Mouse (Mus musculus) heart, embryonic 10.5 days (tissue): ENCODE measurements around the gene Adk. TPM values are rescaled to one million over a fixed set of nuclear protein-coding genes. Genes with fewer than 3 reads are reported as not detected.

Experiments
- DNase-seq: peaks from one replicate; pipeline ENCODE4 v3.0.0-alpha.2; 2017; ENCODE audit warnings: low spot score
- H3K27ac ChIP-seq: fragments of 300-500 bp; sonication (generic); 2 replicates; pipeline ENCODE4 v1.5.1; 2016; ENCODE audit warnings: mild to moderate bottlenecking
- H3K27me3 ChIP-seq: fragments of 300-500 bp; sonication (generic); 2 replicates; pipeline ENCODE4 v1.6.1; 2016; ENCODE audit warnings: mild to moderate bottlenecking; ENCODE audit not compliant: poor library complexity, insufficient read depth, severe bottlenecking
- H3K36me3 ChIP-seq: fragments of 300-500 bp; sonication (generic); 2 replicates; pipeline ENCODE4 v1.6.1; 2016; ENCODE audit warnings: mild to moderate bottlenecking, moderate library complexity
- H3K4me1 ChIP-seq: fragments of 300-500 bp; sonication (generic); 2 replicates; pipeline ENCODE4 v1.6.1; 2016; ENCODE audit warnings: mild to moderate bottlenecking
- H3K4me3 ChIP-seq: fragments of 300-500 bp; sonication (generic); 2 replicates; pipeline ENCODE4 v1.5.1; 2016; ENCODE audit warnings: mild to moderate bottlenecking, moderate library complexity
- H3K9me3 ChIP-seq: fragments of 300-500 bp; sonication (generic); 2 replicates; pipeline ENCODE4 v1.6.1; 2016; ENCODE audit warnings: mild to moderate bottlenecking, moderate library complexity
- WGBS: fragments of 180-500 bp; shearing (Covaris S2); methylation state at CpG from one replicate; pipeline ENCODE4 v1.1.7; 2016; 5-methylcytosine and 5-hydroxymethylcytosine counted together
- polyA plus RNA-seq: library from polyadenylated mRNA; unstranded; fragments of >200 nt; fragmentation: Nextera tagmentation; extraction: Ambion mirVana; gene quantifications from 2 replicates; pipeline ENCODE4 v1.2.1, GENCODE M21; 2016

Gene Adk
- polyA plus RNA-seq, 1 experiment from 2014 or later, result 275 TPM

DNA sequence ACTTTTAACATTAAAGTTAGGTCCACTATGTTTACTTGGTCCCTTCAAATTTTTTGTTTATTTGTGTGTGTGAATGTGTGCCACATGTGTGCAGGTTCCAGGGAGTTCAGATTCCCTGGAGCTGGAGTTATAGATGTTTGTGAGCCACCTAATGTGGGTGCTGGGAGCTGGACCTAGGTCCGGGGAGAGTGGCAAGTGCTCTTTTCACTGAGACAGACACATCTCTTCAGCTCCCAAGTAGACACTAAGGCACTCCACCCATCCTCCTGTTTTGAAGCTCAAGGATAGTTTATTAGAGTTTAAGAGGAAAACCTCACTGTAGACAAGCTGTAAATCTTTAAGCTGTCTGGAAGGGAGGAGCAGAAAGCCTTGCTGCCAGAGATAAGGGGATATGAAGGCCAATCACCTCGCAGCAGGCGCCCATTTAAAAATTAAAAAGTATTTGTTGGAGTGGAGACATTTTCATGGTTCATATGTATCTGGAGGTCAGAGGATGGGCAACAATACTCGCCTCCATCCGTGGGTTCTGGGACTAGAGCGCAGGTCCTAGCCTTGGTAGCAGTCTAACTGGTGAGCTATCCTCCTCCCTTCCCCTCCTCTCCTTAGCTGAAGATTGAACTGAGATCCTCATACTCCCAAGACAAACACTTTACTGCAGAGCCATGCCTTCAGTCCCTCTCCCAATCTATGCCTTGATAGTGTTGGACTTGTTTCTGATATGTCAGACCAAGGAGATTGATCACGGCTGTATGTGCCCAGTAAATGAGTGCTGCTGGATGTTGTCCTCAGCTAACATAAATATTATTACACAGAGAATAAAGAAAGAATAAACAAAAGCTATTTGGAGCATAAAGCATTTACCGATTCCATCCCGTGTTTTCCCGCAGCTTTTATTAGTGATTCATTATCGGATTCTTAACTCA, 22.3 kb downstream of the Adk start:
- Histone ChIP-seq H3K9me3 (no peaks in the 10 kb centered on the region), H3K36me3 (no peaks in the 10 kb centered on the region), H3K4me3 (peak overlapping the region; percentile 74), H3K27ac (peak overlapping the region; percentile 96), H3K27me3 (no peaks in the 10 kb centered on the region), H3K4me1 (peaks cover 62% of the 10 kb centered on the region)
- 45% methylated on average over 11 of the region's 11 CpGs for WGBS
- no peak for DNase-seq

DNA sequence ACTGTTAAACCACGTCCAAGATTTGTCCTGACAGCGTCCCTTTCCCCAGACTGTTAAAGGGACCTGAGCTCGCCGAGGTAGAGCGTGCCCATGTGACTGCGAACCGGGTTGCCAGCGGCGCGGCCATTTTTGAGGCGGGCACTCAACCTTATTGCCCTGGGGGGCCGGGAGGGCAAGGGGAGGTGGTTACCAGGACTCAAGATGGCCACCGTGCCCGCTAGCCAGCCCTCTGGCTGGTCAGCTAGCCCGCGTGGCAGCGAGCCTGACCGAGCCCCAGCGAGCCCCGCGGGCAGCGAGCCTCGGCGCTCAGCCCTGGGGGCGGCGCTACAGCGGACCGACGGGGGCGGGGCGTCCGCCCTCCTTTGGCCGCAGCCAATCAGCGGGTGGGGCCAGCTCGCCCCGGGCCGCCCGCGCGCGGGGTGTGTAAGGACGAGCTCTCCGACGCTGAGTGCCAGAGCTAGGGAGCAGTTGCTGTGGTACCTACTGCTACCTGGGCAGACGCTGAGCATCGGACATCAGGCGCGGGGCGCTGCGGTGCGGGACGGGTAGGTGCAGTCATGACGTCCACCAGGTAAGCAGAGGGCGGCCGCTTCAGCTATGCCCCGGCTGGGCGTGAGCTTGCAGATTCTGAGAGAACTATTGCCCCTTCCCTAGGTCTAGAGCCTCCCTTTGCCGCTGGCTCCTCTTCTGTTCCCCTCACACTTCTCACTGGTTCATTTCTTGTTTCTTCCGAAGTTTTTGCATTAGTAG, 23.6 kb downstream of the Adk start:
- H3K27me3 ChIP-seq, result no peaks in the 10 kb centered on the region
- peaks cover 60% of the 10 kb centered on the region for H3K4me1 ChIP-seq
- WGBS, result under 1% methylated on average over 59 of the region's 59 CpGs

DNA sequence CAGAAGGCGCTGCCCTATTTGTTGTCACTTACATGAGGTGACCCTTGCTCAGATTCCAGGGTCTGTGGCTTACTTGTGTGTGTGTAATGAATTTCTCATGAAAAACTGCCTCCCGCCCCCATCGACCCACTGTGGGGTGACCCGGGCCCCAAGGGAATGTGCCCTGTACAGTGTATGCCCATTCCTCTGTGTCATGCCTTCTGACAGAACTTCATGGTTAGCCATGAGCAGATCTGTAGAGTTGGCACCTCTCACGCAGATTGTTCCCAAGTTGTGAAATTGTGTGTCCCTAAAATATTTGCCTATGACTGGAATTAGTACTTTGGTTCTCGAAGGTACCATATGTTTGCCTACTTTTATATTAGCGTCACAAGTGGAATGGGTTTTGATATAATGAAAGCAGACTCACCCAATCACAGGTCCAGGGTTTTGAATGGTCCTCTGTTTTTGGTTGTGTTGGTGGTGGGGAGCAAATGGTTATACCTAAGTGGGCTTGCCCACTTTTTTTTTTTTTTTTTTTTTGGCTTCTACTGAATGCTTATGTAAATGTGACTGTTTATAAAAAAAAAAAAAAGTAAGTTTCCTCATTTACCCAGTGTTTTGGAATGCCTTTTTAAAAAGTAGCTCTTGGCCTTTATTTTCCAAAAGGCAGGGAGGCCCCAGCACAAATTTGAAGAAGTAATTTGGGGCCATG, 24.3 kb downstream of the Adk start:
- WGBS, result 34% methylated on average over 7 of the region's 7 CpGs

More for the DNA sequence above, 23.6 kb downstream of the Adk start:
- peak; percentile 94 for DNase-seq
- H3K27ac ChIP-seq, result peak overlapping the region; percentile 96
- H3K4me3 ChIP-seq, result peak overlapping the region; percentile 74
- H3K9me3 ChIP-seq, result no peaks in the 10 kb centered on the region
- H3K36me3 ChIP-seq, result no peaks in the 10 kb centered on the region

DNA sequence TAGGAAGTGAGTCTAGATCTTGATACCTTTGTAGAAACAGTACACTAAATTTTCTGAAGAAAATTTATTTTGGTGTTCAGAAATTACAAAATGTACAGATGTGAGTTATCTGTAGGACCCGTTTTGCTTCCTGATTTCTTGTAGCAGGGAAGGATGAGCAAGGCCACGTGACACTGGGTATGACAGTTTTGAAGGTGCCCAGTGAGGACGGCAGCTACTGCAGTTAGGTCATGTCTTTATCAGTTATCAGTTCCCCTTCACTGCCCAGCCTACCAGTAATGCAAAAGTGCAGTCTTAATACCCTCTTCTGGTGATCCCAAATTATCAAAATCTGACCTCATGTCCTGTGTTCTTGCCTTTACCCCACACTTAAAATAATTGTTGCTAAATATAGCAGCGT, 25.6 kb downstream of the Adk start:
- Histone ChIP-seq H3K9me3 (no peaks in the 10 kb centered on the region), H3K27ac (peak overlapping the region; percentile 52; the same call in 1 of the 2 replicates), H3K4me3 (peak overlapping the region; percentile 74; the same call in 1 of the 2 replicates), H3K4me1 (peaks cover 73% of the 10 kb centered on the region), H3K27me3 (no peaks in the 10 kb centered on the region), H3K36me3 (no peaks in the 10 kb centered on the region)
- 27% methylated on average over 4 of the region's 4 CpGs for WGBS
- no peak for DNase-seq

More for the DNA sequence above, 24.3 kb downstream of the Adk start:
- H3K4me1 ChIP-seq, result peaks cover 60% of the 10 kb centered on the region
- no peaks in the 10 kb centered on the region for H3K36me3 ChIP-seq
- no peak for DNase-seq
- H3K27me3 ChIP-seq, result no peaks in the 10 kb centered on the region
- peak overlapping the region; percentile 96 for H3K27ac ChIP-seq
- peak overlapping the region; percentile 74 for H3K4me3 ChIP-seq
- H3K9me3 ChIP-seq, result no peaks in the 10 kb centered on the region

DNA sequence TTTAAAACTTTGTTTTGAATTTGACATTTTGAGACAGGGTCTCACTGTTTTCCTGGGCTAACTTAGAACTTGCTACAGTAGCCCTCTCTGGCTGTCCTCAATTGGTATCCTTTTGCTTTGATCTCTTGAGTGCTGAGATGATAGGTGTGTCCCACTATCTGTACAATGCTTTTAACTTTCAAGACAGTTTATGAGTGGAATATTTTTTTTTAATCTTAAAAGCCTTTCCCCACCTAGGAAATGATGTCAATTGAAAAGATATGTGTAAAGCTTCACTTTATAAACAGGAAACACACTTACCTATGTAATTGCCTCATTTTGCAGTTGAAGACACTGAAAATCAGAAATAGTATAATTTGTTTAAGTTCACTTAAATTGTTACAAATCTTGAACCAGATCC, 26.1 kb downstream of the Adk start:
- H3K36me3 ChIP-seq, result no peaks in the 10 kb centered on the region
- peak overlapping the region; percentile 19; the same call in 1 of the 2 replicates for H3K4me3 ChIP-seq
- peaks cover 76% of the 10 kb centered on the region for H3K4me1 ChIP-seq
- no peaks in the 10 kb centered on the region for H3K9me3 ChIP-seq
- DNase-seq, result no peak
- peak overlapping the region; percentile 52; the same call in 1 of the 2 replicates for H3K27ac ChIP-seq
- H3K27me3 ChIP-seq, result no peaks in the 10 kb centered on the region

DNA sequence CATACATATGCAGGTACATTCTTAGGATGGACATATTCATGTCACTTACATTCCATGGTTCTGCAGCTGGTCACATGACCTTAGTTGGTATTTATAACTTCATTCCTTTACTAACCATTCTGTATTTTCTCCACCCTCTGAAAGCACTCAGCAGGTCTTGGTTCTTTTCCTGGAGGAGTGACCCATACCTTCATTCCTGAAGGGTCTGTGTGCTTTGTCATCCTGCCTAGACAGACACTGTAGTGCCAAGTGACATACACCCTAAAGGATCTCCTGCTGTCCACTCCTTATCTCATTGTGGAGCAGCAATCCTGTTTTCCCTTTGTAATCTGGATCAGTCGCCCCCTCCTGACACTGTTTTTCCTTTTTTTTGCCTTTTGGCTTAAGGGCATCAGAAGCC, 30.4 kb downstream of the Adk start:
- WGBS, result 19% methylated on average over 1 of the region's 1 CpGs
- no peak overlapping the region for H3K4me3 ChIP-seq
- no peaks in the 10 kb centered on the region for H3K27me3 ChIP-seq
- DNase-seq, result no peak
- H3K36me3 ChIP-seq, result 0 out of 2 replicates have a peak, but pooled peaks cover 5% of the 10 kb centered on the region
- no peaks in the 10 kb centered on the region for H3K9me3 ChIP-seq
- peaks cover 69% of the 10 kb centered on the region for H3K4me1 ChIP-seq
- no peak overlapping the region for H3K27ac ChIP-seq

DNA sequence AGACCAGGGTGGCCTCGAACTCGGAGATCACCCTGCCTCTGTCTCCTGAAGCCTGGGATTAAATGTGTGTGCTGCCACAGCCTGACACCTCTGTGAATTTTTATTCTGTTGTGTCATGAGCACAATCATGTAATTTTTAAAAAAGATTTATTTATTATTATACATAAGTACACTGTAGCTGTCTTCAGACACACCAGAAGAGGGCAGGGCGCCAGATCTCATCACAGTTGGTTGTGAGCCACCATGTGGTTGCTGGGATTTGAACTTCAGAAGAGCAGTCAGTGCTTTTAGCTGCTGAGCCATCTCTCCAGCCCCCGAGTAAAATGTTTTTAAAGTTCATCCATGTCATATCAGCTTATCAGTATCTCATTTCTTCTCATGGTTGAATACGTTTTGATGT, 33.3 kb downstream of the Adk start:
- WGBS, result 73% methylated on average over 5 of the region's 5 CpGs
- no peak for DNase-seq
- H3K27me3 ChIP-seq, result no peaks in the 10 kb centered on the region
- no peak overlapping the region for H3K4me3 ChIP-seq
- H3K9me3 ChIP-seq, result no peaks in the 10 kb centered on the region
- H3K4me1 ChIP-seq, result peaks cover 70% of the 10 kb centered on the region
- 0 out of 2 replicates have a peak, but pooled peaks cover 8% of the 10 kb centered on the region for H3K36me3 ChIP-seq
- no peak overlapping the region for H3K27ac ChIP-seq

DNA sequence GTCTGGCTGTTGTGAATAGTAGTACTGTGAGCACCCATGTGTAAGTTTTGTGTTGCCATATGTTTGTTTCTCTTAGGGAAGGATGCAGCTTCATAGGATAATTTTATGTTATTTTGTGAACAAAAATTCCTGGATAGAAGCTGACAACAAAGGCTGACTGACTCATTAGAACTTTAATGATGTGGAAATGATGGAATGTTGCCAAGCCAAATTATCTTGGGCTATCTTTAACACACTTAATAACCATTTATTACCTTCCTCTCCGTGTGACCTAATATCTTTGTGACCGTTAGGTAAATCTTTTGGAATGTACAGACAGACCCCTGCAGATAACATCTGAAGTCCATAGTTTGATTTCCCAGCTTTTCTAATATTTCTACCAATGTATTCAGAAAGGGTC, 33.7 kb downstream of the Adk start:
- 0 out of 2 replicates have a peak, but pooled peaks cover 8% of the 10 kb centered on the region for H3K36me3 ChIP-seq
- peak overlapping the region; percentile 83; the same call in 1 of the 2 replicates for H3K27ac ChIP-seq
- H3K4me1 ChIP-seq, result peaks cover 70% of the 10 kb centered on the region
- H3K9me3 ChIP-seq, result no peaks in the 10 kb centered on the region
- DNase-seq, result no peak
- WGBS, result 21% methylated on average over 2 of the region's 2 CpGs
- no peak overlapping the region for H3K4me3 ChIP-seq
- H3K27me3 ChIP-seq, result no peaks in the 10 kb centered on the region

DNA sequence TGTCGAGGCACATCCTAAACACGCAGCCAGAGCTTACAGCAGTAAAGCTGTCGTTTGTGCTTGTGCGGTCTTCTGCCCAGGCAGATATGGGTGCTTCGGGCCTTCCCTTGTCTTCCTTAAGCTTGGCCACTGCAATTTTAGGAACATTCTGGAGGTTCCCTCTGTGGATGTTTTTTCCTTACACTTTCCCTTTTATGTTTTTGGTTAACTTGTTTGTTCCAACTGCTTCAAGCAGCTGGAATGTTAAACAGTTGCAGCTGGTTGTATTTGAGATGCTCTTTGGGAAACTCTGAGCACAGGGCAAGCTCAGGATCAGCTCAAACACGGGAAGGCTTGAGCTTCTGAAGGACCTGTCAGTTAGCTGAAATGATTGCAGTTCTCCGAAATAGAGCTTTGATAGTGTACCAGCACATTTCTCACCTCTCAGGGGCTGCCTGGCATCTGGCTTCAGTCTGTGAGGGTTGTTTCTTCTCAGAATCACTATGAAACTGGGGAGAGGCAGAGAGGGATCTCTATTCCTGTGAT, 34.5 kb downstream of the Adk start:
- Histone ChIP-seq H3K27ac (peak overlapping the region; percentile 83), H3K27me3 (no peaks in the 10 kb centered on the region), H3K9me3 (no peaks in the 10 kb centered on the region), H3K36me3 (peaks cover 12% of the 10 kb centered on the region), H3K4me3 (0 out of 2 replicates have a peak overlapping the region, but pooled peaks have one; percentile 22), H3K4me1 (peaks cover 67% of the 10 kb centered on the region)
- WGBS, result 13% methylated on average over 7 of the region's 7 CpGs
- no peak for DNase-seq

DNA sequence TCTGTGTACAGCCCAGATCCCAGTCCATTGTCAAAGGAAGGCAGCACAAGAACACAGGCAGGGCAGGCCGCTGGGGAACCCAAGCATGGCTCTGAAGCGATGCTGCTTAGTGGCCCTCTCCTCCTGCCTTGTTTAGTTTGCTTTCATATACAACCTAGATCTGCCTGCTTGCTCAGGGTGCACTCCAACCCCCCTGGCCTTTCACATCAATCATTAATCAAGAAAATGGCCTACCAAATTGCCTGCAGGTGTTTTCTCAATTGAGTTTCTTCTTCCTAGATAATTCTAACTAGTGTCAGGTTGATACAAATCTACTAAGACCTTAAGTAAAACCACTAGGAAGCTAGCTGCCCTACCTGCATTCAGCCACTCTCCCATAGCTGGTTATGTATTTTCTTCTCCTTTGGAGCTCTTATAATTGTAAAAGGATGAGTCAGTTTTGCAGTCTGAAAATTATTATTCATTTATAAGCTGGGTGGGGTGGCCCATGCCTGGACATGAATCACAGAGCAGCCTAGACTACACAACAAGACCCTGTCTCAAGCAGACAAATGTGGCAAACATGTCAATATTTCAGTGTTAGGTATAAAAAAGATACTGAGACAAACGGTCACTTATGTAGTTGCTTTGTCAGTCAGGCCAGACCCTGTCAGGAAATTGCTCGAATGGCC, 35.2 kb downstream of the Adk start:
- WGBS, result 44% methylated on average over 4 of the region's 4 CpGs

DNA sequence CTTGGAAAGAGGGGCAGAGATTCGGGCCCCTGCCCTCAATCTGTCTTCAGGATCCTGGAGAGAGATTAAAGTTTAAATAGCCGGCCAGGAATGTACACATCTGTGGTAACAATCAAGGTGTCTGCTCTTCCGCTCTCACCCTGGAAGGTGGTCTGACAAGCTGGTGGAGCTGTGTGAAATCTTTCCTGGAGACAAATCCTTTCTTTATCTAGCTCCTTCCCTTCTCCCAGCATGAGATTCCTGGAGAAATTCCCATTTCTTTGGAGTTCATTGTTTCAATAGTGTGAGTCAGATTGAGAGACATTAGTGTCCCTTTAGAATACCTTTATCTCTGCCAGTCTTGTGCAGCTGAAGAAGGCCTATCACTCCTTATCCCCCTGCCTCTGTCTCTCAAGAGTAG, 36.4 kb downstream of the Adk start:
- Histone ChIP-seq H3K36me3 (peaks cover 28% of the 10 kb centered on the region), H3K27me3 (no peaks in the 10 kb centered on the region), H3K9me3 (no peaks in the 10 kb centered on the region), H3K27ac (peak overlapping the region; percentile 83; the same call in 1 of the 2 replicates), H3K4me3 (no peak overlapping the region), H3K4me1 (peaks cover 50% of the 10 kb centered on the region)
- 24% methylated on average over 3 of the region's 3 CpGs for WGBS
- DNase-seq, result no peak

More for the DNA sequence above, 35.2 kb downstream of the Adk start:
- H3K4me3 ChIP-seq, result no peak overlapping the region
- no peaks in the 10 kb centered on the region for H3K27me3 ChIP-seq
- no peak for DNase-seq
- H3K36me3 ChIP-seq, result peaks cover 18% of the 10 kb centered on the region
- peaks cover 61% of the 10 kb centered on the region for H3K4me1 ChIP-seq
- peak overlapping the region; percentile 83 for H3K27ac ChIP-seq
- no peaks in the 10 kb centered on the region for H3K9me3 ChIP-seq

DNA sequence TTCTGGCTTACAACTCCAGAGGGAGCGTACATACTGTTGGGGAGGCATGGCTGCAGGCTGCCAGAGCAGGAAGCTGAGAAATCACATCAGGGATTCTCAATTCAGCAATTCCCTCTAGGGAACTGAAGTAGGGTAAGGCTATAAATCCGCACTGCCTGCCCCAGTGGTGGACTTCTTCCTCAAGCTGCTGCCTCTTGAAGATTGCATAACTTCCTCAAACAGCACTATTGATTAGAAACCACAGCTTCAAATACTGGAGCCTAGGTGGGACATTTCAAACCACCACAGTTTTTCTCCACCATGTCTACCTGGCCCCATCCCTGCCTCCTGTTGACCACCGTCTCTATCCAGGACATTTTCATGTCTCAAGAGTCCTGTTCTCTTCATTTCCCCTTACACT, 38.0 kb downstream of the Adk start:
- H3K4me1 ChIP-seq, result peaks cover 54% of the 10 kb centered on the region
- DNase-seq, result no peak
- WGBS, result 80% methylated on average over 3 of the region's 3 CpGs

More for the DNA sequence above, 38.0 kb downstream of the Adk start:
- Histone ChIP-seq H3K4me3 (no peak overlapping the region), H3K36me3 (peaks cover 23% of the 10 kb centered on the region), H3K9me3 (no peaks in the 10 kb centered on the region), H3K27me3 (no peaks in the 10 kb centered on the region), H3K27ac (no peak overlapping the region)
